Mouse (Mus musculus) olfactory bulb, adult 2 months (tissue): ENCODE measurements around the gene Olfr1338. TPM values are rescaled to one million over a fixed set of nuclear protein-coding genes. Genes with fewer than 3 reads are reported as not detected.

Experiments
- H3K27ac ChIP-seq: fragments of 200-500 bp; 2 replicates; pipeline ENCODE4 v1.5.1; 2012; ENCODE audit warnings: low read depth, low read length; ENCODE audit not compliant: insufficient read depth
- H3K4me1 ChIP-seq: fragments of 200-500 bp; 2 replicates; pipeline ENCODE4 v1.6.1; 2012; ENCODE audit warnings: low read length; ENCODE audit not compliant: control insufficient read depth, insufficient read depth
- H3K4me3 ChIP-seq: fragments of 200-500 bp; 2 replicates; pipeline ENCODE4 v1.5.1; 2012; ENCODE audit warnings: mild to moderate bottlenecking, low read depth, low read length, moderate library complexity; ENCODE audit not compliant: insufficient read depth
- CTCF ChIP-seq: fragments of 200-500 bp; IDR thresholded peaks from 2 replicates; pipeline ENCODE4 v1.5.1; 2012; ENCODE audit warnings: low read depth, mild to moderate bottlenecking, low read length, moderate library complexity; ENCODE audit not compliant: insufficient read depth
- POLR2A ChIP-seq: fragments of 200-500 bp; IDR thresholded peaks from 2 replicates; pipeline ENCODE4 v1.6.1; 2012; ENCODE audit warnings: mild to moderate bottlenecking, low read depth, low read length, moderate library complexity; ENCODE audit not compliant: insufficient read depth
- WGBS: fragments of 180-500 bp; shearing (Covaris S2); methylation state at CpG from one replicate; pipeline ENCODE4 v1.1.7; 2018; 5-methylcytosine and 5-hydroxymethylcytosine counted together
- polyA plus RNA-seq: library from polyadenylated mRNA; stranded (reverse); fragments of >200 nt; gene quantifications from 2 replicates; pipeline ENCODE4 v1.2.4, GENCODE M21; 2012; ENCODE audit warnings: low replicate concordance; ENCODE audit not compliant: missing spikeins, insufficient read depth, insufficient read length

The Olfr1338 gene
- polyA plus RNA-seq, 1 experiment: not detected

DNA sequence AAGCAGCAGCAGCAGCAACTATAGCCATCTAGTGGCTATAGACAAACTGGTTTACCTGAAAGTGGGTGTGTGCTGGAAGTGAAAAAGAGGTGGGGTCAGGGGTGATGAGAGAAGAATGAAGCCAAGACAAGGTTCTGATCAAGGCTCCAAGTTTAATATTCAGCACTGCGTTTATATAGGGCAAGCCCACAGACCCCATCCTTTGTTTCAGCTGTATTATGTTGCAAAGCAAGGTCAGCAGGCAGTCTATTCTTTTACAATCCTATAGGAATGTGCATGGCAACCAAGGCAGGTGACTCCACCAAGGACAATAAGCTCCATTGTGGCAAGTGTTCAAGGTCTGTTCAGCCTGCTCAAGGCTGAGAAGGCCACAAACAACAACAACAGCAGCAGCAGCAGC lies 46.9 kb downstream of the Olfr1338 start:
- TF ChIP-seq CTCF: no peak
- TF ChIP-seq POLR2A: no peak
- Histone ChIP-seq H3K4me1 (no peaks in the 10 kb centered on the region), H3K4me3 (no peak overlapping the region), H3K27ac (no peak overlapping the region)
- 21% methylated on average over 1 of the region's 1 CpGs for WGBS

DNA sequence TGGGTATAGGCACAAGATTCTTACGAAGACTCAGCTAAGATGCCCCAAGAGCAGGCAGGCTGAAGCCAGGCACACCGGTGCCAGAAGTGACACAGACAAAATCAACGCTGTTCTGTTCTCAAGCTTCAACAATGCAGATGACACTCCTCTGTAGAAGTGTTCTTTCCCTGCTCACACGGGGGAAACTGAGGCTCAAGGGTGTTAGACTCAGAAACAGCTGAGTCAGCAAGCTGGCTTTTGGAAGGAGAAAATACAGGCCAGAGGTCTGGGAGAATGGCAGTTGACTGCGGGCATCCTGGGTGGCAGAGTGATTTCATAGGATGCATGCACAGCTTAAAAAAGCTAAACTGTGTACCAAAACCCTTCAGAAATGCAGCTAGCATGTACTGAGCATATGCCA lies 50.5 kb downstream of the Olfr1338 start:
- WGBS: 83% methylated on average over 5 of the region's 5 CpGs

DNA sequence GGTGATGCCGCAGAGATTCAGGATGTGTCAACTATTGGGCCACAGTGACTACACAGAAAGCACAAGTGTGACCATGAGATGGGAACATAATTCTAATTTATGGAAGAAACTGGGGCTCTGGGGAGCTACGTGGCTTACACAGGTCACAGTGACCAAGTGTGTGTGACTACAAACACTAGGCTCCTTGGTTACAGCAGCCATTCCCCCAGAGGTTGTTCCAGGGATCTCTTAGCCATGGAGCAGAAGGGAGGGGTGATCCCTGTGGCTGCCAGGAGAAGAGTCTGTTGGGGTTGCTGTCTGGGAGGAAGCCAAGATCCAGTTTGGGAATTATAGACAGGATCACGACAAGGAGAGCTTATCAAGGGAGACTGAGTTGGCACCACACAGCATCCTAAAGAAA lies 55.3 kb downstream of the Olfr1338 start, which contains the start of gene Olfr1341:
TSS of gene Olfr1341 (plus strand) at position 301 of the 400 bp plus-strand sequence.
- TF ChIP-seq CTCF (no peak), POLR2A (no peak)
- 78% methylated on average over 3 of the region's 3 CpGs for WGBS
- Histone ChIP-seq H3K27ac (no peak within 1 kb of the TSS), H3K4me1 (no peaks in the 10 kb centered on the region), H3K4me3 (no peak within 1 kb of the TSS)

More for the DNA sequence above, 50.5 kb downstream of the Olfr1338 start:
- TF ChIP-seq POLR2A: no peak
- TF ChIP-seq CTCF: no peak
- Histone ChIP-seq H3K4me1 (no peaks in the 10 kb centered on the region), H3K27ac (no peak overlapping the region), H3K4me3 (no peak overlapping the region)

Other genes with a start within 250 kb of the Olfr1338 start
- not detected in 2 replicates for gene 2610528J11Rik, start 231.7 kb downstream of the Olfr1338 start, polyA plus RNA-seq
- not detected in 2 replicates for gene Tmem125, start 214.7 kb downstream of the Olfr1338 start, polyA plus RNA-seq
- gene Cfap57, start 138.0 kb downstream of the Olfr1338 start, polyA plus RNA-seq: not detected in 2 replicates
- not detected in 2 replicates for gene Ebna1bp2, start 137.9 kb downstream of the Olfr1338 start, polyA plus RNA-seq
- not detected in 2 replicates for gene Olfr62, start 99.8 kb downstream of the Olfr1338 start, polyA plus RNA-seq
- not detected in 2 replicates for gene Olfr1342, start 66.0 kb downstream of the Olfr1338 start, polyA plus RNA-seq
- not detected in 2 replicates for gene Olfr1341, start 55.2 kb downstream of the Olfr1338 start, polyA plus RNA-seq
- gene Olfr1340, start 38.6 kb downstream of the Olfr1338 start, polyA plus RNA-seq: not detected in 2 replicates
- not detected in 2 replicates for gene Olfr1339, start 26.6 kb downstream of the Olfr1338 start, polyA plus RNA-seq
- not detected in 2 replicates for gene Olfr1337, start 23.8 kb upstream of the Olfr1338 start, polyA plus RNA-seq
- not detected in 2 replicates for gene Olfr1335, start 51.2 kb upstream of the Olfr1338 start, polyA plus RNA-seq
- gene Olfr1333, start 77.5 kb upstream of the Olfr1338 start, polyA plus RNA-seq: not detected in 2 replicates
- gene Olfr1331, start 105.9 kb upstream of the Olfr1338 start, polyA plus RNA-seq: not detected in 2 replicates
- not detected in 2 replicates for gene Olfr1330, start 129.9 kb upstream of the Olfr1338 start, polyA plus RNA-seq
- gene Olfr1329, start 158.7 kb upstream of the Olfr1338 start, polyA plus RNA-seq: not detected in 2 replicates
- gene Olfr1328, start 179.9 kb upstream of the Olfr1338 start, polyA plus RNA-seq: not detected in 2 replicates
- not detected in 2 replicates for gene Lao1, start 202.8 kb upstream of the Olfr1338 start, polyA plus RNA-seq